15 mouse cellular contexts compared by ENCODE assay signal in genomic region chr1:54679556-54679955, GRCm38 (mm10).
"Had no signal": no experiment of that assay in that cellular context is flagged by ENCODE, and none has a peak within 500 bp of the region (broad histone marks: within the 10 kb centered on the region; RNA-seq: fewer than 3 reads in every experiment).

No protein-coding gene starts in this region.

- H3K4me1 ChIP-seq: stomach, embryonic 15.5 days had no signal

- H3K9ac ChIP-seq: neural tube, embryonic 15.5 days; stomach, embryonic 15.5 days had no signal

- H3K9me3 ChIP-seq: neural tube, embryonic 15.5 days; stomach, embryonic 15.5 days had no signal

- H3K4me3 ChIP-seq: neural tube, embryonic 15.5 days; stomach, embryonic 15.5 days had no signal

- H3K27ac ChIP-seq: neural tube, embryonic 15.5 days; stomach, embryonic 15.5 days; stomach, postnatal 0 days had no signal

- H3K4me2 ChIP-seq: neural tube, embryonic 15.5 days; stomach, embryonic 15.5 days had no signal

- H3K27me3 ChIP-seq: neural tube, embryonic 15.5 days; stomach, embryonic 15.5 days had no signal

- DNase-seq: retina, postnatal 1 day; right cerebral cortex, adult 18-20 months; right cerebral cortex, postnatal 14 days; right cerebral cortex, postnatal 25 days; right cerebral cortex, postnatal 4 days; spleen, adult 18-20 months; thymus, adult 18-20 months; thymus, adult 2 months; thymus, postnatal 14 days; thymus, postnatal 25 days; thymus, postnatal 36 days; thymus, postnatal 4 days had no signal
